Mouse (Mus musculus): Measurements from ENCODE around the gene Tas2r126. TPM values are rescaled to one million over a fixed set of nuclear protein-coding genes. Genes with fewer than 3 reads are reported as not detected.

The Tas2r126 gene
- total and polyA plus RNA-seq, 3 experiments: not detected

- Histone ChIP-seq H3K9ac (ENCODE audit: control insufficient read depth, low read depth, low read length, poor library complexity, severe bottlenecking) (no peak overlapping the region), H3K27ac (ENCODE audit: control insufficient read depth, low read depth, low read length) (no peak overlapping the region), H3K27me3 (ENCODE audit: control insufficient read depth in 1 of 2, insufficient read depth in 2 of 2, low read length in 2 of 2) (peaks cover 6 to 15% of the 10 kb centered on the region in 2 experiments; a peak in 3 of 4 replicates), H3K36me3 (ENCODE audit: control insufficient read depth in 1 of 2, insufficient read depth in 2 of 2, low read length in 2 of 2) (peaks cover 0 to 11% of the 10 kb centered on the region in 2 experiments; a peak in 2 of 4 replicates), H3K79me2 (ENCODE audit: control insufficient read depth, insufficient read depth, low read length, poor library complexity) (no peaks in the 10 kb centered on the region), H3K9me3 (replicated peaks; ENCODE audit: insufficient read depth, low read length) (no peaks in the 10 kb centered on the region), H3K4me1 (ENCODE audit: control insufficient read depth in 1 of 2, insufficient read depth in 2 of 2, low read length in 2 of 2) (peaks cover 2 to 11% of the 10 kb centered on the region in 2 experiments; a peak in 3 of 4 replicates), H3K4me3 (ENCODE audit: control insufficient read depth in 1 of 2, insufficient read depth in 1 of 2, low read depth in 2 of 2, low read length in 2 of 2) (no peak overlapping the region)
- peak; percentile 46 for DNase-seq (ENCODE audit: low read depth, low spot score)
- TF ChIP-seq MYB (IDR thresholded peaks at IDR 0.05; ENCODE audit: low read depth, low read length) (no peak), MAX (IDR thresholded peaks at IDR 0.05; ENCODE audit: low read length) (no peak), TCF12 (IDR thresholded peaks at IDR 0.05; ENCODE audit: low read depth, low read length) (peak; percentile 63; the same call in 1 of the 2 replicates), MXI1 (IDR thresholded peaks at IDR 0.05; ENCODE audit: low read depth, low read length) (no peak), RCOR1 (IDR thresholded peaks at IDR 0.05; ENCODE audit: low read depth, low read length) (no peak), SIN3A (IDR thresholded peaks at IDR 0.05; ENCODE audit: low read length) (no peak), ZNF384 (IDR thresholded peaks at IDR 0.05; ENCODE audit: low read depth, low read length) (no peak), RAD21 (IDR thresholded peaks at IDR 0.05; ENCODE audit: low read depth, low read length) (no peak), EP300 (IDR thresholded peaks at IDR 0.05; ENCODE audit: low read depth in 1 of 2, low read length in 2 of 2) (peak; percentile 53 to 57; a peak in 2 of 4 replicates), MEF2A (IDR thresholded peaks at IDR 0.05; ENCODE audit: extremely low read depth, insufficient replicate concordance, low read depth, low read length, poor library complexity, severe bottlenecking) (no peak), E2F4 (IDR thresholded peaks at IDR 0.05; ENCODE audit: borderline replicate concordance, low read depth, low read length) (no peak), NELFE (IDR thresholded peaks at IDR 0.05; ENCODE audit: low read depth, low read length) (no peak), HCFC1 (IDR thresholded peaks at IDR 0.05; ENCODE audit: low read depth, low read length) (no peak), CTCF (IDR thresholded peaks at IDR 0.05 in 2 of 3, conservative IDR thresholded peaks at IDR 0.05 in 1 of 3; ENCODE audit: control insufficient read depth in 1 of 3, insufficient read depth in 1 of 3, low read depth in 2 of 3, low read length in 3 of 3, poor library complexity in 1 of 3, severe bottlenecking in 1 of 3) (no peak), JUND (IDR thresholded peaks at IDR 0.05; ENCODE audit: low read depth, low read length) (no peak), ETS1 (IDR thresholded peaks at IDR 0.05; ENCODE audit: low read depth, low read length) (peak; percentile 72), GATA1 (IDR thresholded peaks at IDR 0.05; ENCODE audit: low read depth, low read length) (peak; percentile 74)
Measured at GRCm38 (mm10) chr6:42397041-42397657, 37.2 kb upstream of the Tas2r126 start.

- Histone ChIP-seq H3K27me3 (ENCODE audit: control insufficient read depth in 1 of 2, insufficient read depth in 2 of 2, low read length in 2 of 2) (peaks cover 3 to 5% of the 10 kb centered on the region in 2 experiments; a peak in 3 of 4 replicates), H3K9me3 (replicated peaks; ENCODE audit: insufficient read depth, low read length) (no peaks in the 10 kb centered on the region), H3K36me3 (ENCODE audit: control insufficient read depth in 1 of 2, insufficient read depth in 2 of 2, low read length in 2 of 2) (peaks cover 0 to 11% of the 10 kb centered on the region in 2 experiments; a peak in 2 of 4 replicates), H3K27ac (ENCODE audit: control insufficient read depth, low read depth, low read length) (no peak overlapping the region), H3K4me1 (ENCODE audit: control insufficient read depth in 1 of 2, insufficient read depth in 2 of 2, low read length in 2 of 2) (peaks cover 2 to 11% of the 10 kb centered on the region in 2 experiments; a peak in 3 of 4 replicates), H3K9ac (ENCODE audit: control insufficient read depth, low read depth, low read length, poor library complexity, severe bottlenecking) (no peak overlapping the region), H3K79me2 (ENCODE audit: control insufficient read depth, insufficient read depth, low read length, poor library complexity) (no peaks in the 10 kb centered on the region), H3K4me3 (ENCODE audit: control insufficient read depth in 1 of 2, insufficient read depth in 1 of 2, low read depth in 2 of 2, low read length in 2 of 2) (no peak overlapping the region)
- TF ChIP-seq KAT2A (conservative IDR thresholded peaks at IDR 0.05; ENCODE audit: low read depth, low read length): no peak
- no peak for TF ChIP-seq CHD2 (IDR thresholded peaks at IDR 0.05; ENCODE audit: low read length)
- TF ChIP-seq ZKSCAN1 (IDR thresholded peaks at IDR 0.05; ENCODE audit: low read depth, low read length): no peak
- TF ChIP-seq UBTF (IDR thresholded peaks at IDR 0.05; ENCODE audit: borderline replicate concordance, insufficient read depth, low read depth, low read length): no peak
- TF ChIP-seq POLR2AphosphoS2 (IDR thresholded peaks at IDR 0.05; ENCODE audit: low read length): no peak
- no peak for TF ChIP-seq MYC (IDR thresholded peaks at IDR 0.05; ENCODE audit: low read depth, low read length)
- TF ChIP-seq GATA1 (IDR thresholded peaks at IDR 0.05; ENCODE audit: low read depth, low read length): no peak
- no peak for TF ChIP-seq RCOR1 (IDR thresholded peaks at IDR 0.05; ENCODE audit: low read depth, low read length)
- no peak for TF ChIP-seq MAZ (IDR thresholded peaks at IDR 0.05; ENCODE audit: low read depth, low read length)
- TF ChIP-seq BHLHE40 (IDR thresholded peaks at IDR 0.05; ENCODE audit: borderline replicate concordance, low read depth, low read length): no peak
- DNase-seq (ENCODE audit: low read depth, low spot score): no peak
Measured at GRCm38 (mm10) chr6:42398285-42398684, 36.0 kb upstream of the Tas2r126 start.

Data from MEL (cell line).